Mouse (Mus musculus) cerebellum, postnatal 10 days (tissue): ENCODE measurements at regions not wholly inside any gene's neighbourhood (a gene's known extent, or its start where the extent isn't known, plus 50 kb on each side); places are given as distances from the start of the nearest gene placed in this dataset.
"Not testable (repeated sequence)": the region's sequence is repeated elsewhere in the genome, so short reads cannot be mapped to it uniquely, and the experiment has no call there.

ENCODE experiments used
- DNase-seq, 2 experiments: peaks; one replicate each; pipeline ENCODE4 v3.0.0; 2021; ENCODE audit warnings: mixed read lengths in 2 of 2

DNA sequence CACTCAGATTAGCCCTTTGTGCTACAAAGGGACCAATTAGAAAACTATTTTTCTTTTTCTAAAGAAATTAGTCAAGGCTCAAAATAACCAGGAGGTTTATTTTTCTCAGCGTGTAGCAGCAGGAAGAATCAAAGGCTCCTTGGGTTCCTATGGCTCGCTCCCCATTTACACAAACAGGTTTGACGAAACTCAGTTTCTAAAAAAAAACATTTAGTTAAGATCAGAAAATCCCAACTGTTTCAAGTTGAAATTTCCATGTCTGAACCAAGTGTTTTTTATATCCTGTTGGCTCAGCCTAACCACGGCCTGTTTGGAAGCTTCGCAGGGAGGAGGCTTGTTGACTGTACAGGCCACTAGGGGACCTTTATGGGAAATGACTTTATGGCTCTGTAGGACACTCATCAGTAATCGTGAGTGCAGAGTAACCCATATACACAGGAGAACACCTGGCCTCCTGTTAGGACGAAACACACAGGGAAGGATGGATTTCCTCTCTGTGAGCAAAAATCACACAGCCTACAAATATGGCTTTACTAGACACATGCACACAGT is 215.6 kb upstream of the Sesn3 start:
- DNase-seq = no peak

DNA sequence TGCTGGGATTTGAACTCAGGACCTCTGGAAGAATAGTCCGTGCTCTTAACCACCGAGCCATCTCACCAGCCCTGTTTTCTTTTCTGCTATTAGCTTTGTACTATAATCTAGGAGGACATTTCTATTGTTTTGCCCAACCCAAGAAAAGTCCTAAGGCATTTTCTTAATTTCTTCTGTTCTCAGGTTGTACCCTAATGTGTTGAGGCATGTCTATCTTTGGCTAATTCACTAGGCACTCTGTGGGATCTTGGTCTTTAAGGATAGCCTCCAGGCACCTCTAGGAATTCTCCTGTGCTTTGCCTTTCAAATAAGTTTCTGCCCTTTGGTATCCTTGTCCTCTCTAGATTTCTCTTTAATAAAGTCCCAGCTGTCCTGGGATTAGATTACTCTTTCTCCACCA is 214.6 kb upstream of the Sesn3 start:
- no peak for DNase-seq

- DNase-seq = no peak
These were observed 213.5 kb upstream of the Sesn3 start for GRCm38 (mm10) chr9:14061389-14061788.

GRCm38 (mm10) chr9:14061840-14062239 is 213.0 kb upstream of the Sesn3 start:
- no peak for DNase-seq

- DNase-seq = no peak
These were observed 212.2 kb upstream of the Sesn3 start for GRCm38 (mm10) chr9:14062706-14063105.

- not testable (repeated sequence) for DNase-seq
These were observed 208.1 kb upstream of the Sesn3 start for GRCm38 (mm10) chr9:14066741-14067140.

GRCm38 (mm10) chr9:14069076-14069475 is 205.8 kb upstream of the Sesn3 start:
- no peak for DNase-seq

DNA sequence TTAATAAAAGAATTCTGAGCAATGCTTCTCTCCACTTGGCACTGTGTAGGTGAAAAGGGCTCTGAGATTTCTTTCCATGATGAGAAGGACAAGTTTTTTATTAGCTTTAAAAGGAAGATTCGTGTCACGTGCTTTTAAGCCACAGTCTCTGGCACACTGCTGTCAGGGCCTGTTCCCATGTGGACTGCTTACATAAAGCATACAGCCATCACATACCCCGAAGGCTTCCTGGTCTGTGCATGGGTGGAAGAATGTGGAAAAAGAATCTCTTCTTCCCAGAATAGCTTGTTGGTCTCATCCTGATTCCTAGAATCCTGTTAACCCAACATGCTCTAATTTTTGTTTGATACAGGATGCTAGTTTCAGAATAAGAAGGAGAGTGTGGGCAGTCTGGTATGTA is 205.1 kb upstream of the Sesn3 start:
- no peak for DNase-seq

DNA sequence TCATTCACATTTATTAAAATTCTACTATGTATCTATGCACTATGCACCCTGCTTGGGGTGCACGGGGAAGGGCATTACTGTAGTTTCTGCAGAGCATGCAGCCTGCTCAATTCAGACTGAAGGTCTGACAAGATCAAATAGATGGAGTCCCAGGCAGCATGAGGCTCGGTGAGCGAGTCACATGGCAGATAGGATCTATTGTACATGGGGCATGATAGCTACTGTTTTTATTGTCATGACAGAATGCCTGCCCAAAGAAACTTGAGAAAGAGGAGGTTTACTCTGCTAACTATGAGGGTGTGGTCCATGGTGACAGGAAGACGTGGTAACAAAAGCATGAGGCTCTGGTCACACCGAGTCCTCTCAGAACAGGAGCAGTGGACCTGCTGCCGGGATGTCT is 203.1 kb upstream of the Sesn3 start:
- no peak for DNase-seq

- no peak for DNase-seq
These were observed 201.9 kb upstream of the Sesn3 start for GRCm38 (mm10) chr9:14072950-14073349.

DNA sequence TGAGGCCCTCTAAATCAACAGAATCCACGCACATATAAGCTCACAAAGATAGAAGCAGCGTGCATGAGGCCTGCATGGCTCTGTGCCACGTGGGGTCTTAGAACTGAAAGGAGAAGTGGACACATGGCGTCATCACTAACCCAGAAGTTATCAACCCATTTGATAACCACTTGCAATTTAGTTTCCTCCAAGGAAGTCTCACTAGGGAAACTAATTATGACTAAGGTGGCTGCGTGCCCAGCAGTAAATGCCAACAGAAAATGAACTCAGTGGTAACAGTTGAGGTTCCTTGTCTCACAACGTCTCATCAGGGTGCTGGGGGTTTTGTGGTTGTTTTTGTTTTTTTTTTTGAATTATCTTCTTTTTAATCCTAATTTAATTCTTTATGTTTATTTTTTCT is 200.6 kb upstream of the Sesn3 start:
- peak; percentile 30 to 42 for DNase-seq

- not testable (repeated sequence) for DNase-seq
These were observed 200.0 kb upstream of the Sesn3 start for GRCm38 (mm10) chr9:14074866-14075265.

GRCm38 (mm10) chr9:14075452-14075851 is 199.4 kb upstream of the Sesn3 start:
- peak; percentile 87 to 92 for DNase-seq

DNA sequence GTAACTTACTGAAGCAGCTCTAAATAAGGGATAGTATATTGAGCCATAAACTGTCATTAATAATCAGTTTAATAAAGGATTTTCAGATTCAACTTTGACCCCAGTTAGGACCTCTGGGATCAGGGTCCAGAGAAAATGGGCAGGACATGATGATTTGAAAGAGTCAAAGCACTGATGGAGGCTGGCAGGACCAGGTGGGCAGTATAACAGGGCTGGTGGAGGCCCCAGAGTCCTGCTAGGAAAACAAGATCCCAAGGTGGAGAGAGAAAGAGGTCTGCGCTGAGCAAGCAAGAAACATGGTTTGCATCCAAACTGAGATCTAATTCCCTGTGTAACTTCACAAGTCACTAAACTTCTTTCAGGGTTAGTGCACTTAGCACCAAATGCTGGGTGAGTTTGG is 199.0 kb upstream of the Sesn3 start:
- peak in 1 of 2 experiments; percentile 11 for DNase-seq

DNA sequence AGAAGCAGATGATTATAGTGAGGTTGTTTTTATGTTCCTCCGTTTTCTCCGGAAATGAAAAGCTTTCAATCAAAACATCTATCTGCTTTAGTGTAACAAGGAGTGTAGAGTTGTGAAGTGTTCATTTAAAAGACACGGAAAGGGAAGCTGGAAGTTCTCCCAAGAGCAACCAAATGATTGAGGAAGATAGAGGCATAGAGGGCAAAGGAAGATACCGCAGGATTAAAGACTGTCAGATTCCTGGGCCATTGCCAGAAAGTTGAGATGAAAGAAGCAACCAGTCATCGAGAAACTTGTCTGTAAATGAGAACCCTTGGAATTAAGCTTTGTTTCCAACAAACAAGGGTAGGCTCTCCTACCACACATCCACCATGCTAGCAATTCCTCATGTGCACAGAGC is 198.1 kb upstream of the Sesn3 start:
- DNase-seq = peak in 1 of 2 experiments; percentile 28

- peak; percentile 45 to 49 for DNase-seq
These were observed 193.7 kb upstream of the Sesn3 start for GRCm38 (mm10) chr9:14081138-14081537.

DNA sequence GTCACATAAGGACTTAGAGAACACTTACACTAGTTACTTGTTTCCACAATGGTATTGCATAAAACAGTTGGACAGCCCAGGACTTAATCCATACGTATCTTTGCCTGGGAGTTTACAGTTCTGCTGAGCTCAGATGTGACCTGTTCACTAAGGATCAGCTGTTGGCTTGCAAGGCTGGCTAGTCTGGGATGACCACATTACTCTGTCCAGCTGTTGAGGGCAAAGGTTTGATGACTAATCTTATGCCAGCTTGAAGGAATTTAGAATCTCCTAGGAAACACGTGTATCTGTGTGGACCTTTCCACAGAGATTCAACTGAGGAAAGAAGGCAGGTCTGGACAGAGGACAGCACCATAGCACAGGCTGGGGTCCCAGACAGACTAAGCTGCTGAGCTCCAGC is 188.7 kb upstream of the Sesn3 start:
- no peak for DNase-seq

DNA sequence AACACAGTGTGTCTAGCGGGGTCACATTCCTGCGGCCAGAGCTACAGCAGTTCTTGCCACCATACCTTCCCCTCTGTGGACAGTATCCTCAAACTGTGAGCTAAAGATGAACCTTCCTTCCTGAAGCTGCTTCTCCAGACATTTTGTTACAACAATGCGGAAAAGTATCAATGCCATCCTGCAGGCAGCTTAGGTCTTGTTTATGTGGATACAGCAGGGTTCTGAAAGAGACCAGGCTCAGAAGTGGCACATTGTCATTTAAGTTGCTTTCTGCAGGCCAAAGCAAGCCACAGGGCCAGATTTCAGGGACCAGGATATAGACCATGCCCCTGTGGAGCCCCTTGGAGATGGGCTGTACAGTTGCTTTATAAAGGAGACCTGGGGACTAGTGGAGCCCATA is 188.3 kb upstream of the Sesn3 start:
- DNase-seq = no peak

DNA sequence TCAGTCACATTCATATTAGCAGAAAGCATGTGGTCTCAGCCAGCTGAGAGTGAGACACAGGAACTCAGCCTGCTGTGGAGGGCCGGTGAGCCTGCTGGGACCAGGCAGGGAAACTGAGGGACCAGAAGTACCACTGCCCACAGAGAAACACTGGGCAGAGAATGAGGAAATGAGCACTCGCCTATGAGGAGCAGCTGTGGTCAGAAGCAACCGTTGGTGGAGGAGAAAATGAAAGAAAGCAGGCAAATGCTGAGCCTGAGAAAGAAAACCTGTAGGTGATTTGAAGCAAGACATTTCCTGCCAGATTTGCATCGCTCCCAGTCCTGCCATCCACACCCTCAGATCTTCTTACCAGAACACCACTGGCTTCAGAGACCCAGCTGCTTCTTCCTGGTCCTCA is 187.0 kb upstream of the Sesn3 start:
- no peak for DNase-seq

GRCm38 (mm10) chr9:14089791-14090256 is 185.0 kb upstream of the Sesn3 start:
- DNase-seq = peak; percentile 39 to 42

- no peak for DNase-seq
These were observed 184.4 kb upstream of the Sesn3 start for GRCm38 (mm10) chr9:14090454-14090853.

- DNase-seq = no peak
These were observed 183.6 kb upstream of the Sesn3 start for GRCm38 (mm10) chr9:14091099-14091930.

DNA sequence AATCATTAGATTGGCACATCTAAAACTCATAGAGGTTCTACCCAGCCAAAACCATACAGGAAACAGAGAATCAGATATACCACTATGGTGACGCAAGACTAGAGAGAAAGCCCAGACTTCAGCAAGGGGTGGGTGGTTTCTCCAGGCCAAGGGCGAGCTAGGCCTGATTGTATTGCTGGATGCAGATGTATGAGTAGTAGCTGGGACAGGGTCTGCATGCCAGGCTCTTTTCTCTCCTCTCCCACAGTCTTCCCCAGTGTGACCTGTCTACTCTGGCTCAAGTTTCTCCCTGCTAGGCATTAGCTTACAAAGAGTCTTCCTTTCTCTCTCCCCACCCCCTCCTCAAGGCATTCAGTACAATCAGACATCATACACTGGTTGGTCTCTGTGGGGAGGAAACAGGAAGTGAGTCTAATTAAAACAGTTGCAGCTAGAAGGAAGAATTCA is 181.8 kb upstream of the Sesn3 start:
- DNase-seq = no peak

DNA sequence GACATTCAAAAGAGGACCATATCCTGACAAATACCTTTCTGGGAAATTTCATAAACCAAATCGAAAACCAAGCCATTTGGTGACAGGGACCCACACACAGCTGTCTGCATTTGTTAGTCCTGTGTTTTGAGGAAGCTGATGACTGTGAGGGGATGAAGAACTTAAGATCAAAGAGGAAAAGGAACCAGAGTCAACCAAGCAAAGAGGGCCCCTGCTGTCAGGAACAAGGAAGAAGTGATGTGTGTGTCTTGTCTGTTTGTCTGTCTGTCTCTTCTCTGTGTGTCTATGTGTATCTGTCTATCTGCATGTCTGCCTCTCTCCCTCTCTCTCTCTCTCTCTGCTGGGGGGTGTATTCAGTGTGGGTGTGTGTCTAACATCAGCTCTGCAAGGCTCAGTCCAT is 171.3 kb upstream of the Sesn3 start:
- DNase-seq = no peak
